Mouse (Mus musculus): ENCODE results near the gene Rnf8.

DNA sequence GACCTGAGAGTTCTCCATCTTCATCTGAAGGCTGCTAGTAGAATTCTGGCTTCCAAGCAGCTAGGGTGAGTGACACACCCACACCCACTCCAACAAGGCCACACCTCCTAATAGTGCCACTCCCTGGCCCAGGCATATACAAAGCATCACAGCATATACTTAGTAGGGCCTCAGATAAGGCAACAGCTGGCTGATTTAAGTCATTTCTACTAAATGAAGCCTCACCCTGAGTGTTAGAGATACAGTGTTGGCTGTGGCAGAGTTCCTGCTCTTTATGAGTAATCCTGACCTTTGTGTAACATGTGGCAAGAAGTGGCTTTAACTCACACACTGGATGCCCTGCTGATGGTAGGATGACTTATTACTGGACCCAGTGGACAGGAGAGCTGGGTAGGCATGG is 55.3 kb downstream of the Rnf8 start:
- TF ChIP-seq USF1 (IDR thresholded peaks at IDR 0.05; ENCODE audit: low read depth) (no peak), SRF (IDR thresholded peaks at IDR 0.05; ENCODE audit: control insufficient read depth, insufficient read length, low read depth) (no peak), POLR2AphosphoS2 (IDR thresholded peaks at IDR 0.05; ENCODE audit: insufficient read length, low read depth) (no peak), E2F4 (IDR thresholded peaks at IDR 0.05; ENCODE audit: insufficient read depth) (no peak), POLR2A (IDR thresholded peaks at IDR 0.05; ENCODE audit: insufficient read length, low read depth) (no peak), TCF12 (IDR thresholded peaks at IDR 0.05; ENCODE audit: insufficient read depth, poor library complexity, severe bottlenecking) (no peak), MAX (IDR thresholded peaks at IDR 0.05; ENCODE audit: low read depth) (no peak), REST (IDR thresholded peaks at IDR 0.05; ENCODE audit: insufficient read depth, insufficient read length) (no peak)
